Mouse (Mus musculus) MEL (cell line): ENCODE measurements around the gene Brsk1. TPM values are rescaled to one million over a fixed set of nuclear protein-coding genes. Genes with fewer than 3 reads are reported as not detected.

ENCODE experiments used
- DNase-seq: peaks from one replicate; pipeline ENCODE4 v3.0.0; 2011; ENCODE audit warnings: low read depth, low spot score
- H3K27ac ChIP-seq: 2 replicates; pipeline ENCODE4 v1.5.1; 2012; ENCODE audit warnings: low read depth, mild to moderate bottlenecking, control low read depth, low read length, moderate library complexity; ENCODE audit not compliant: control insufficient read depth
- H3K27me3 ChIP-seq, 2 experiments: fragments of 150-350 bp in 1 of 2; sonication (generic) in 1 of 2; 2 replicates each; pipeline ENCODE4 v1.6.1; 2012; ENCODE audit warnings: low read length in 2 of 2, mild to moderate bottlenecking in 2 of 2, improper control_type of control experiment in 1 of 2, moderate library complexity in 1 of 2; ENCODE audit not compliant: insufficient read depth in 2 of 2, control insufficient read depth in 1 of 2
- H3K36me3 ChIP-seq, 2 experiments: 2 replicates each; pipeline ENCODE4 v1.6.1; 2012 to 2014; ENCODE audit warnings: low read length in 2 of 2, improper control_type of control experiment in 1 of 2, inconsistent platforms in 1 of 2, mild to moderate bottlenecking in 1 of 2; ENCODE audit not compliant: insufficient read depth in 2 of 2, control insufficient read depth in 1 of 2
- H3K4me1 ChIP-seq, 2 experiments: fragments of 150-350 bp in 1 of 2; sonication (generic) in 1 of 2; 2 replicates each; pipeline ENCODE4 v1.6.1; 2012; ENCODE audit warnings: low read length in 2 of 2, improper control_type of control experiment in 1 of 2, mild to moderate bottlenecking in 1 of 2; ENCODE audit not compliant: insufficient read depth in 2 of 2, control insufficient read depth in 1 of 2
- H3K4me3 ChIP-seq, 2 experiments: fragments of 150-350 bp in 1 of 2; sonication (generic) in 1 of 2; 2 replicates each; pipeline ENCODE4 v1.5.1; 2012; ENCODE audit warnings: low read depth in 2 of 2, low read length in 2 of 2, mild to moderate bottlenecking in 2 of 2, moderate library complexity in 2 of 2, control low read depth in 1 of 2, improper control_type of control experiment in 1 of 2; ENCODE audit not compliant: control insufficient read depth in 1 of 2, insufficient read depth in 1 of 2
- H3K79me2 ChIP-seq: 2 replicates; pipeline ENCODE4 v1.6.1; 2012; ENCODE audit warnings: mild to moderate bottlenecking, low read length, moderate library complexity; ENCODE audit not compliant: control insufficient read depth, poor library complexity, insufficient read depth
- H3K9ac ChIP-seq: 2 replicates; pipeline ENCODE4 v1.6.1; 2012; ENCODE audit warnings: low read depth, mild to moderate bottlenecking, control low read depth, low read length, moderate library complexity; ENCODE audit not compliant: control insufficient read depth, poor library complexity, severe bottlenecking
- H3K9me3 ChIP-seq: fragments of 150-350 bp; sonication (generic); replicated peaks from 2 replicates; pipeline ENCODE4 v1.6.1; 2012; ENCODE audit warnings: mild to moderate bottlenecking, low read length, improper control_type of control experiment, moderate library complexity; ENCODE audit not compliant: insufficient read depth
- BHLHE40 ChIP-seq: IDR thresholded peaks from 2 replicates; pipeline ENCODE4 v1.6.1; 2012; ENCODE audit warnings: low read depth, mild to moderate bottlenecking, inconsistent platforms, low read length, improper control_type of control experiment, borderline replicate concordance
- CHD2 ChIP-seq: IDR thresholded peaks from 2 replicates; pipeline ENCODE4 v1.6.1; 2011; ENCODE audit warnings: low read length, improper control_type of control experiment
- ELF1 ChIP-seq: IDR thresholded peaks from 2 replicates; pipeline ENCODE4 v1.6.1; 2014; ENCODE audit warnings: low read depth, mild to moderate bottlenecking, inconsistent platforms, low read length, improper control_type of control experiment, moderate library complexity
- EP300 ChIP-seq, 2 experiments: IDR thresholded peaks; 2 replicates each; pipeline ENCODE4 v1.6.1; 2011; ENCODE audit warnings: improper control_type of control experiment in 2 of 2, low read length in 2 of 2, low read depth in 1 of 2, mild to moderate bottlenecking in 1 of 2
- ETS1 ChIP-seq: IDR thresholded peaks from 2 replicates; pipeline ENCODE4 v1.6.1; 2012; ENCODE audit warnings: low read depth, mild to moderate bottlenecking, inconsistent platforms, low read length, improper control_type of control experiment, moderate library complexity
- GABPA ChIP-seq: IDR thresholded peaks from 2 replicates; pipeline ENCODE4 v1.6.1; 2012; ENCODE audit warnings: low read depth, mild to moderate bottlenecking, inconsistent platforms, low read length, improper control_type of control experiment, moderate library complexity
- KAT2A ChIP-seq: conservative IDR thresholded peaks from 2 replicates; pipeline ENCODE4 v1.6.1; 2012; ENCODE audit warnings: low read depth, low read length, improper control_type of control experiment, inconsistent platforms
- MAFK ChIP-seq: IDR thresholded peaks from 2 replicates; pipeline ENCODE4 v1.6.1; 2011; ENCODE audit warnings: low read depth, mild to moderate bottlenecking, low read length, improper control_type of control experiment, borderline replicate concordance
- MAZ ChIP-seq: IDR thresholded peaks from 2 replicates; pipeline ENCODE4 v1.6.1; 2012; ENCODE audit warnings: low read depth, mild to moderate bottlenecking, inconsistent platforms, low read length, improper control_type of control experiment
- MEF2A ChIP-seq: IDR thresholded peaks from 2 replicates; pipeline ENCODE4 v1.6.1; 2014; ENCODE audit warnings: low read depth, mild to moderate bottlenecking, inconsistent platforms, low read length, improper control_type of control experiment; ENCODE audit not compliant: poor library complexity, insufficient replicate concordance, severe bottlenecking; ENCODE audit errors: extremely low read depth
- MXI1 ChIP-seq: IDR thresholded peaks from 2 replicates; pipeline ENCODE4 v1.6.1; 2011; ENCODE audit warnings: mild to moderate bottlenecking, low read depth, low read length, improper control_type of control experiment
- MYC ChIP-seq: IDR thresholded peaks from 2 replicates; pipeline ENCODE4 v1.6.1; 2011; ENCODE audit warnings: low read depth, mild to moderate bottlenecking, low read length, improper control_type of control experiment, moderate library complexity
- NELFE ChIP-seq: IDR thresholded peaks from 2 replicates; pipeline ENCODE4 v1.6.1; 2011; ENCODE audit warnings: low read depth, low read length, improper control_type of control experiment
- POLR2A ChIP-seq, 2 experiments: IDR thresholded peaks; 2 replicates each; pipeline ENCODE4 v1.6.1; 2011 to 2012; ENCODE audit warnings: low read length in 2 of 2, mild to moderate bottlenecking in 2 of 2, control low read depth in 1 of 2, improper control_type of control experiment in 1 of 2, low read depth in 1 of 2, moderate library complexity in 1 of 2; ENCODE audit not compliant: control insufficient read depth in 1 of 2, insufficient read depth in 1 of 2, poor library complexity in 1 of 2
- POLR2AphosphoS2 ChIP-seq: IDR thresholded peaks from 2 replicates; pipeline ENCODE4 v1.6.1; 2011; ENCODE audit warnings: low read length, improper control_type of control experiment
- RAD21 ChIP-seq: IDR thresholded peaks from 2 replicates; pipeline ENCODE4 v1.6.1; 2011; ENCODE audit warnings: mild to moderate bottlenecking, low read depth, low read length, improper control_type of control experiment
- RCOR1 ChIP-seq: IDR thresholded peaks from 2 replicates; pipeline ENCODE4 v1.6.1; 2012; ENCODE audit warnings: low read depth, mild to moderate bottlenecking, inconsistent platforms, low read length, improper control_type of control experiment
- TAL1 ChIP-seq: IDR thresholded peaks from 2 replicates; pipeline ENCODE4 v1.6.1; 2012; ENCODE audit warnings: mild to moderate bottlenecking, inconsistent platforms, low read length, moderate library complexity, mixed read lengths
- TCF12 ChIP-seq: IDR thresholded peaks from 2 replicates; pipeline ENCODE4 v1.6.1; 2014; ENCODE audit warnings: low read depth, mild to moderate bottlenecking, inconsistent platforms, low read length, improper control_type of control experiment, moderate library complexity
- UBTF ChIP-seq: IDR thresholded peaks from 2 replicates; pipeline ENCODE4 v1.6.1; 2012; ENCODE audit warnings: low read depth, mild to moderate bottlenecking, inconsistent platforms, low read length, improper control_type of control experiment, moderate library complexity, borderline replicate concordance; ENCODE audit not compliant: insufficient read depth
- USF1 ChIP-seq: IDR thresholded peaks from 2 replicates; pipeline ENCODE4 v1.6.1; 2014; ENCODE audit warnings: low read depth, mild to moderate bottlenecking, inconsistent platforms, low read length, improper control_type of control experiment, moderate library complexity
- USF2 ChIP-seq, 2 experiments: IDR thresholded peaks; 2 replicates each; pipeline ENCODE4 v1.6.1; 2011 to 2012; ENCODE audit warnings: improper control_type of control experiment in 2 of 2, low read length in 2 of 2, borderline replicate concordance in 1 of 2, inconsistent platforms in 1 of 2, low read depth in 1 of 2, mild to moderate bottlenecking in 1 of 2; ENCODE audit not compliant: insufficient read depth in 1 of 2
- ZKSCAN1 ChIP-seq: IDR thresholded peaks from 2 replicates; pipeline ENCODE4 v1.6.1; 2012; ENCODE audit warnings: low read depth, mild to moderate bottlenecking, inconsistent platforms, low read length, improper control_type of control experiment, moderate library complexity
- ZMIZ1 ChIP-seq: IDR thresholded peaks from 2 replicates; pipeline ENCODE4 v1.6.1; 2012; ENCODE audit warnings: low read depth, mild to moderate bottlenecking, inconsistent platforms, low read length, improper control_type of control experiment, moderate library complexity
- polyA plus RNA-seq, 2 experiments: library from polyadenylated mRNA; stranded (reverse) in 1 of 2; unstranded in 1 of 2; fragments of >175 nt in 1 of 2; fragments of >200 nt in 1 of 2; gene quantifications; 2 replicates each; pipeline versions ENCODE4 v1.2.1 to v1.2.4; 2012; ENCODE audit warnings: low replicate concordance in 2 of 2, low read depth in 1 of 2; ENCODE audit not compliant: insufficient read length in 2 of 2, insufficient read depth in 1 of 2, missing spikeins in 1 of 2
- total RNA-seq: library from RNA; depleted of rRNA; stranded (reverse); fragments of 300-350 nt; gene quantifications from 2 replicates; pipeline ENCODE4 v1.2.3, GENCODE M21; 2012; rRNA removed

The Brsk1 gene
- total RNA-seq (not detected in 2 replicates), polyA plus RNA-seq (under 1 TPM in 1 of 2 experiments, not detected in 1; 0.06 TPM)

- Histone ChIP-seq H3K4me3 (no peak within 1 kb of the TSS), H3K27ac (no peak within 1 kb of the TSS)
- DNase-seq = no peak
Observed at GRCm38 (mm10) chr7:4690387-4690786, at the start of gene Brsk1. Gene Brsk1 (plus strand): TSS chr7:4690604.

DNA sequence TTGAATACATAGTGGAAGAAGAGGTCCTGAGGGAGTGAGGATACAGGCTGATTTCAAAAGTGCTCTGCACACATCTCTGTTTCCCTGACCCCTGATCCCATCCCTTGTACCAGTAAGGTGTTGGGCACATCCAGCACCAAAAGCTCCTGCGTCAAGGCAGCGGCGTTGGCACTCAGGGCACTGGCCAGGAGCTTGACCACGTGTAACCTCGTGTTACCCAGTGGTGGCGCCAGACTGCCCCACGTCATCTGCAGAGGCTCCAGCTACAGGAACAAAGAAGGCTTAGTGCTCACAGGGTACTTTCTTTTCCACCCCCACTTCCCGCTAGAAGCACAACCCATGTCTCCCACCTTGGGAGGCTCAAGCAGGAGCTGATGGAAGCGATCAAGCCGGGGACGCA lies 49.2 kb upstream of the Brsk1 start:
- DNase-seq = no peak
- peaks cover 0 to 27% of the 10 kb centered on the region in 2 experiments; a peak in 2 of 4 replicates for H3K36me3 ChIP-seq
- H3K4me1 ChIP-seq = no peaks in the 10 kb centered on the region
- no peak overlapping the region for H3K4me3 ChIP-seq
- H3K9ac ChIP-seq = no peak overlapping the region
- H3K79me2 ChIP-seq = no peaks in the 10 kb centered on the region
- no peak for TF ChIP-seq ETS1
- no peak for TF ChIP-seq GABPA
- TF ChIP-seq ZMIZ1 = no peak
- TF ChIP-seq RAD21 = no peak
- TF ChIP-seq ZKSCAN1 = no peak
- no peak for TF ChIP-seq POLR2AphosphoS2
- no peak for TF ChIP-seq RCOR1
- no peak for TF ChIP-seq ELF1
- no peak for TF ChIP-seq MXI1
- TF ChIP-seq MAZ = no peak
- TF ChIP-seq BHLHE40 = no peak
- no peak for TF ChIP-seq CHD2
- TF ChIP-seq MAFK = no peak
- TF ChIP-seq TAL1 = no peak
- TF ChIP-seq USF1 = no peak
- TF ChIP-seq MEF2A = no peak
- no peak for TF ChIP-seq USF2 (IDR thresholded peaks at IDR 0.05; ENCODE audit: borderline replicate concordance in 1 of 2, insufficient read depth in 1 of 2, low read depth in 1 of 2, low read length in 2 of 2)
- no peak for TF ChIP-seq TCF12
- no peak for TF ChIP-seq NELFE
- TF ChIP-seq EP300 (IDR thresholded peaks at IDR 0.05; ENCODE audit: low read depth in 1 of 2, low read length in 2 of 2) = no peak
- H3K27ac ChIP-seq = no peak overlapping the region
- H3K9me3 ChIP-seq = no peaks in the 10 kb centered on the region
- H3K27me3 ChIP-seq = no peaks in the 10 kb centered on the region

More at GRCm38 (mm10) chr7:4690387-4690786, at the start of gene Brsk1:
- Histone ChIP-seq H3K4me1 (no peaks in the 10 kb centered on the region), H3K27me3 (no peaks in the 10 kb centered on the region), H3K9ac (no peak within 1 kb of the TSS), H3K9me3 (no peaks in the 10 kb centered on the region), H3K36me3 (no peaks in the 10 kb centered on the region)
- TF ChIP-seq MYC = no peak
- TF ChIP-seq KAT2A = no peak
- TF ChIP-seq RCOR1 = no peak
- no peak for TF ChIP-seq EP300 (IDR thresholded peaks at IDR 0.05; ENCODE audit: low read depth in 1 of 2, low read length in 2 of 2)
- TF ChIP-seq POLR2A (IDR thresholded peaks at IDR 0.05; ENCODE audit: control insufficient read depth in 1 of 2, insufficient read depth in 1 of 2, low read depth in 1 of 2, low read length in 2 of 2, poor library complexity in 1 of 2) = no peak
- TF ChIP-seq UBTF = no peak
- TF ChIP-seq, all 39 proteins: peak for 0
- no peaks in the 10 kb centered on the region for H3K79me2 ChIP-seq
